Mouse (Mus musculus) midbrain, embryonic 13.5 days (tissue): Measurements from ENCODE around the gene Nusap1. TPM values are rescaled to one million over a fixed set of nuclear protein-coding genes. Genes with fewer than 3 reads are reported as not detected.

Experiments
- polyA plus RNA-seq: library from polyadenylated mRNA; unstranded; fragments of >200 nt; fragmentation: Nextera tagmentation; extraction: Ambion mirVana; gene quantifications from 2 replicates; pipeline ENCODE4 v1.2.1, GENCODE M21; 2015

Nusap1 gene
- polyA plus RNA-seq, 1 experiment from 2014 or later: 35.7 TPM

Other genes with a start within 250 kb of the Nusap1 start
- gene Ino80, start 140.6 kb upstream of the Nusap1 start, polyA plus RNA-seq: 3.7 and 4.2 TPM in 2 replicates
- 0.42 and 0.44 TPM in 2 replicates for gene Exd1, start 70.7 kb upstream of the Nusap1 start, polyA plus RNA-seq
- 61.2 and 63.4 TPM in 2 replicates for gene Chp1, start 70.6 kb upstream of the Nusap1 start, polyA plus RNA-seq
- 12.6 and 13.5 TPM in 2 replicates for gene Oip5, start 171 bp downstream of the Nusap1 start, polyA plus RNA-seq
- 40.8 and 41.2 TPM in 2 replicates for gene Ndufaf1, start 44.5 kb downstream of the Nusap1 start, polyA plus RNA-seq
- 64.4 and 69.8 TPM in 2 replicates for gene Rtf1, start 56.8 kb downstream of the Nusap1 start, polyA plus RNA-seq
- gene Itpka, start 124.0 kb downstream of the Nusap1 start, polyA plus RNA-seq: 0.52 TPM in 1 of 2 replicates, not detected in the other
- 0.55 and 0.65 TPM in 2 replicates for gene Ltk, start 142.1 kb downstream of the Nusap1 start, polyA plus RNA-seq
- 25.1 and 26.8 TPM in 2 replicates for gene Rpap1, start 169.2 kb downstream of the Nusap1 start, polyA plus RNA-seq
- 15.7 and 16.1 TPM in 2 replicates for gene Tyro3, start 179.4 kb downstream of the Nusap1 start, polyA plus RNA-seq